13 mouse cellular contexts compared by ENCODE assay signal in genomic region chr3:29183615-29184198, GRCm38 (mm10).
DNase-seq lines count a peak whose midpoint lies in the region; ATAC-seq and TF ChIP-seq lines count a peak whose summit lies in the region.
"Had no signal": no experiment of that assay in that cellular context is flagged by ENCODE, and none has a peak within 500 bp of the region (broad histone marks: within the 10 kb centered on the region; RNA-seq: fewer than 3 reads in every experiment).

No protein-coding gene starts in this region.

- TF ChIP-seq CTCF in forebrain, postnatal 0 days (IDR thresholded peaks at IDR 0.05; ENCODE audit: low read depth) = no peak
- no peak for TF ChIP-seq CTCF in cerebellum, adult 2 months (IDR thresholded peaks at IDR 0.05; ENCODE audit: borderline replicate concordance, insufficient read depth, low read depth, low read length)

- H3K9ac ChIP-seq in forebrain, embryonic 12.5 days = no peak overlapping the region
- no peak overlapping the region for H3K9ac ChIP-seq in forebrain, postnatal 0 days
- H3K9ac ChIP-seq in limb, embryonic 11.5 days (ENCODE audit: low read length) = no peak overlapping the region
- no peak overlapping the region; the same call in 1 of the 2 replicates for H3K9ac ChIP-seq in neural tube, embryonic 14.5 days (replicated peaks; ENCODE audit: low read depth, low read length)
- H3K9ac ChIP-seq: liver, embryonic 12.5 days had no signal

- WGBS in forebrain, embryonic 12.5 days = 31% methylated on average over 7 of the region's 7 CpGs
- WGBS in forebrain, embryonic 10.5 days = 64% methylated on average over 7 of the region's 7 CpGs
- WGBS in forebrain, postnatal 0 days = 31% methylated on average over 7 of the region's 7 CpGs
- 37% methylated on average over 7 of the region's 7 CpGs for WGBS in limb, embryonic 11.5 days
- 24% methylated on average over 7 of the region's 7 CpGs for WGBS in neural tube, embryonic 14.5 days
- 56% methylated on average over 7 of the region's 7 CpGs for WGBS in cerebellum, adult 2 months

- peaks cover 28% of the 10 kb centered on the region for H3K4me1 ChIP-seq in forebrain, embryonic 12.5 days
- peaks cover 30% of the 10 kb centered on the region for H3K4me1 ChIP-seq in forebrain, embryonic 10.5 days
- no peaks in the 10 kb centered on the region for H3K4me1 ChIP-seq in forebrain, postnatal 0 days (ENCODE audit: insufficient read depth)
- peaks cover 4% of the 10 kb centered on the region; the same call in 1 of the 2 replicates for H3K4me1 ChIP-seq in limb, embryonic 11.5 days (ENCODE audit: control insufficient read depth, insufficient read depth, low read length)
- H3K4me1 ChIP-seq in neural tube, embryonic 14.5 days (ENCODE audit: control insufficient read depth, insufficient read depth, low read length) = peaks cover 15% of the 10 kb centered on the region
- H3K4me1 ChIP-seq in cerebellum, adult 2 months (ENCODE audit: control insufficient read depth, insufficient read depth, low read length) = no peaks in the 10 kb centered on the region
- H3K4me1 ChIP-seq: liver, embryonic 12.5 days had no signal

- no peak for DNase-seq in forebrain, embryonic 10.5 days (ENCODE audit: extremely low spot score, low spot score)
- DNase-seq in forebrain, postnatal 0 days = no peak
- DNase-seq in limb, embryonic 11.5 days (ENCODE audit: low spot score) = peak; percentile 54
- no peak for DNase-seq in lung, postnatal 36 days
- DNase-seq in cerebellum, adult 2 months = no peak
- DNase-seq in adrenal gland, adult 18-20 months (ENCODE audit: low spot score in 2 of 2) = no peak
- DNase-seq: heart, adult 11 months; heart, postnatal 4 days; lung, postnatal 14 days; right cerebral cortex, postnatal 25 days had no signal

- no peak for TF ChIP-seq POLR2A in cerebellum, adult 2 months (IDR thresholded peaks at IDR 0.05; ENCODE audit: borderline replicate concordance, insufficient read depth, low read length)

- no peak overlapping the region for H3K27ac ChIP-seq in forebrain, embryonic 12.5 days
- H3K27ac ChIP-seq in forebrain, embryonic 10.5 days = no peak overlapping the region
- H3K27ac ChIP-seq in forebrain, postnatal 0 days (ENCODE audit: low read depth, low read length) = 0 out of 2 replicates have a peak overlapping the region, but pooled peaks have one; percentile 10
- no peak overlapping the region for H3K27ac ChIP-seq in limb, embryonic 11.5 days (replicated peaks; ENCODE audit: low read depth, low read length)
- H3K27ac ChIP-seq in neural tube, embryonic 14.5 days (ENCODE audit: low read depth, low read length) = peak overlapping the region; percentile 75; the same call in 1 of the 2 replicates
- H3K27ac ChIP-seq in cerebellum, adult 2 months (ENCODE audit: insufficient read depth, low read length) = no peak overlapping the region
- H3K27ac ChIP-seq: liver, embryonic 12.5 days had no signal

- H3K36me3 ChIP-seq in forebrain, embryonic 12.5 days (replicated peaks) = no peaks in the 10 kb centered on the region
- H3K36me3 ChIP-seq in forebrain, embryonic 10.5 days (replicated peaks) = no peaks in the 10 kb centered on the region
- no peaks in the 10 kb centered on the region for H3K36me3 ChIP-seq in forebrain, postnatal 0 days (ENCODE audit: insufficient read depth)
- no peaks in the 10 kb centered on the region for H3K36me3 ChIP-seq in limb, embryonic 11.5 days (ENCODE audit: control insufficient read depth, insufficient read depth, low read length)
- H3K36me3 ChIP-seq in neural tube, embryonic 14.5 days (ENCODE audit: control insufficient read depth, insufficient read depth, low read length) = no peaks in the 10 kb centered on the region
- H3K36me3 ChIP-seq: liver, embryonic 12.5 days had no signal

- 0 out of 2 replicates have a peak, but pooled peaks cover 3% of the 10 kb centered on the region for H3K27me3 ChIP-seq in forebrain, embryonic 12.5 days
- no peaks in the 10 kb centered on the region for H3K27me3 ChIP-seq in forebrain, embryonic 10.5 days (ENCODE audit: poor library complexity, severe bottlenecking)
- no peaks in the 10 kb centered on the region for H3K27me3 ChIP-seq in forebrain, postnatal 0 days (ENCODE audit: insufficient read depth, low read length)
- no peaks in the 10 kb centered on the region for H3K27me3 ChIP-seq in limb, embryonic 11.5 days (ENCODE audit: control insufficient read depth, insufficient read depth, low read length)
- no peaks in the 10 kb centered on the region for H3K27me3 ChIP-seq in neural tube, embryonic 14.5 days (ENCODE audit: control insufficient read depth, insufficient read depth, low read length)
- H3K27me3 ChIP-seq in cerebellum, adult 2 months (ENCODE audit: control insufficient read depth, insufficient read depth, low read length) = no peaks in the 10 kb centered on the region
- H3K27me3 ChIP-seq: liver, embryonic 12.5 days had no signal

- H3K4me3 ChIP-seq in forebrain, embryonic 12.5 days (replicated peaks) = no peak overlapping the region
- H3K4me3 ChIP-seq in forebrain, embryonic 10.5 days = no peak overlapping the region
- no peak overlapping the region for H3K4me3 ChIP-seq in forebrain, postnatal 0 days (ENCODE audit: low read depth, low read length)
- H3K4me3 ChIP-seq in limb, embryonic 11.5 days (ENCODE audit: low read depth, low read length) = no peak overlapping the region
- no peak overlapping the region for H3K4me3 ChIP-seq in neural tube, embryonic 14.5 days (ENCODE audit: low read depth, low read length)
- H3K4me3 ChIP-seq in cerebellum, adult 2 months (replicated peaks; ENCODE audit: insufficient read depth, low read depth, low read length) = no peak overlapping the region
- H3K4me3 ChIP-seq: liver, embryonic 12.5 days had no signal

- 0 out of 2 replicates have a peak, but pooled peaks have one; percentile 51 for ATAC-seq in forebrain, embryonic 12.5 days (ENCODE audit: low FRiP score)
- ATAC-seq in forebrain, postnatal 0 days = no peak; the same call in 1 of the 2 replicates
- ATAC-seq in limb, embryonic 11.5 days (ENCODE audit: insufficient number of reproducible peaks, low FRiP score, low TSS enrichment, low read depth) = peak; percentile 83
- ATAC-seq in neural tube, embryonic 14.5 days (ENCODE audit: low read depth) = peak; percentile 84; the same call in 1 of the 2 replicates
- ATAC-seq: liver, embryonic 12.5 days had no signal

- no peaks in the 10 kb centered on the region for H3K9me3 ChIP-seq in forebrain, embryonic 12.5 days
- H3K9me3 ChIP-seq in forebrain, embryonic 10.5 days = no peaks in the 10 kb centered on the region
- no peaks in the 10 kb centered on the region for H3K9me3 ChIP-seq in forebrain, postnatal 0 days (ENCODE audit: low read length)
- no peaks in the 10 kb centered on the region for H3K9me3 ChIP-seq in limb, embryonic 11.5 days (ENCODE audit: control insufficient read depth, low read length)
- no peaks in the 10 kb centered on the region for H3K9me3 ChIP-seq in neural tube, embryonic 14.5 days (ENCODE audit: control insufficient read depth, low read length)
- H3K9me3 ChIP-seq: liver, embryonic 12.5 days had no signal

- H3K4me2 ChIP-seq in forebrain, embryonic 12.5 days = no peak overlapping the region
- no peak overlapping the region for H3K4me2 ChIP-seq in forebrain, postnatal 0 days (ENCODE audit: low read depth)
- no peak overlapping the region for H3K4me2 ChIP-seq in limb, embryonic 11.5 days (ENCODE audit: low read depth, severe bottlenecking)
- peak overlapping the region; percentile 30; the same call in 1 of the 2 replicates for H3K4me2 ChIP-seq in neural tube, embryonic 14.5 days (ENCODE audit: low read depth, low read length)
- H3K4me2 ChIP-seq: liver, embryonic 12.5 days had no signal

Comparison
In these comparisons a context has a peak if more than half of its experiments do, and no peak if none do; other contexts are left out.
1. H3K27ac ChIP-seq: peak in forebrain, postnatal 0 days (single experiment) and neural tube, embryonic 14.5 days (single experiment); none in forebrain, embryonic 12.5 days (single experiment), forebrain, embryonic 10.5 days (single experiment), limb, embryonic 11.5 days (single experiment) and cerebellum, adult 2 months (single experiment).